In genomic region chr7:44790066-44790465, GRCm38 (mm10) we compare ENCODE assay signal across 21 mouse cellular contexts. TPM values are rescaled to one million over a fixed set of nuclear protein-coding genes. Genes with fewer than 3 reads are reported as not detected.
DNase-seq lines count a peak whose midpoint lies in the region; ATAC-seq lines count a peak whose summit lies in the region.
"Had no signal": no experiment of that assay in that cellular context is flagged by ENCODE, and none has a peak within 500 bp of the region (broad histone marks: within the 10 kb centered on the region; RNA-seq: fewer than 3 reads in every experiment).

No protein-coding gene starts in this region.

- H3K27ac ChIP-seq in heart, embryonic 11.5 days (ENCODE audit: low read depth, low read length) = no peak overlapping the region
- H3K27ac ChIP-seq: embryonic facial prominence, embryonic 15.5 days; forebrain, embryonic 10.5 days; gastrocnemius, adult 2 months; heart, embryonic 13.5 days; hindbrain, embryonic 10.5 days had no signal

- H3K9me3 ChIP-seq in heart, embryonic 11.5 days (replicated peaks; ENCODE audit: control insufficient read depth, low read length) = no peaks in the 10 kb centered on the region
- H3K9me3 ChIP-seq: embryonic facial prominence, embryonic 15.5 days had no signal

- no peak overlapping the region for H3K4me2 ChIP-seq in heart, embryonic 11.5 days
- H3K4me2 ChIP-seq: embryonic facial prominence, embryonic 15.5 days; heart, embryonic 13.5 days had no signal

- ATAC-seq in heart, embryonic 11.5 days (replicated peaks; ENCODE audit: insufficient number of reproducible peaks, low FRiP score, low TSS enrichment) = 0 out of 2 replicates have a peak, but pooled peaks have one; percentile 14
- ATAC-seq: forebrain, embryonic 14.5 days; hindbrain, embryonic 16.5 days; inflammation-experienced regulatory T-cells, adult 6 months had no signal

- H3K36me3 ChIP-seq in heart, embryonic 11.5 days (ENCODE audit: control insufficient read depth, insufficient read depth, low read length) = no peaks in the 10 kb centered on the region
- H3K36me3 ChIP-seq: embryonic facial prominence, embryonic 15.5 days; forebrain, embryonic 10.5 days; heart, embryonic 13.5 days; hindbrain, embryonic 10.5 days had no signal

- 56% methylated on average over 4 of the region's 4 CpGs for WGBS in heart, embryonic 11.5 days (ENCODE audit: insufficient replicate concordance)

- H3K4me3 ChIP-seq in heart, embryonic 11.5 days (ENCODE audit: low read depth, low read length) = no peak overlapping the region
- H3K4me3 ChIP-seq: embryonic facial prominence, embryonic 15.5 days; erythroblast, embryonic 14.5 days; forebrain, embryonic 10.5 days; gastrocnemius, adult 2 months; heart, embryonic 13.5 days; hindbrain, embryonic 10.5 days had no signal

- 0 out of 2 replicates have a peak, but pooled peaks cover 2% of the 10 kb centered on the region for H3K27me3 ChIP-seq in heart, embryonic 11.5 days (ENCODE audit: control insufficient read depth, insufficient read depth, low read length)
- H3K27me3 ChIP-seq: embryonic facial prominence, embryonic 15.5 days had no signal

- DNase-seq in heart, adult 18-20 months = no peak
- peak; percentile 3 for DNase-seq in kidney, postnatal 10 days
- DNase-seq in kidney, adult 9 months = no peak
- peak; percentile 41 for DNase-seq in testis, postnatal 10 days (ENCODE audit: low spot score)
- DNase-seq in testis, postnatal 14 days (ENCODE audit: low spot score) = no peak
- DNase-seq: adrenal gland, adult 2 months; adrenal gland, postnatal 25 days; cerebellum, adult 18-20 months; cerebellum, adult 9-11 months; cerebellum, postnatal 36 days; gastrocnemius, adult 2 months; gastrocnemius, postnatal 25 days had no signal

- no peaks in the 10 kb centered on the region for H3K4me1 ChIP-seq in heart, embryonic 11.5 days (ENCODE audit: control insufficient read depth, insufficient read depth, low read length)
- H3K4me1 ChIP-seq: embryonic facial prominence, embryonic 15.5 days; forebrain, embryonic 10.5 days; heart, embryonic 13.5 days had no signal

- H3K9ac ChIP-seq in heart, embryonic 11.5 days (ENCODE audit: low read depth, low read length) = no peak overlapping the region
- H3K9ac ChIP-seq: embryonic facial prominence, embryonic 15.5 days; heart, embryonic 13.5 days had no signal

RNA-seq across cellular contexts. Expression of gene Nup62, which starts 25.8 kb away (rescaled TPM):
- 49.0 and 57.5 TPM in 2 replicates for polyA plus RNA-seq in heart, embryonic 11.5 days (2014; fragmentation: Nextera tagmentation; extraction: Ambion mirVana)
- 10 to 100 TPM; 25.4 to 26.0 TPM for total RNA-seq in heart, adult 18-20 months (2021)

RNA-seq across cellular contexts. Expression of gene Il4i1, which starts 26.1 kb away (rescaled TPM):
- polyA plus RNA-seq in heart, embryonic 11.5 days (2014; fragmentation: Nextera tagmentation; extraction: Ambion mirVana) = 0.14 and 1.2 TPM in 2 replicates
- total RNA-seq in heart, adult 18-20 months (2021) = 1 to 10 TPM in 1 of 2 experiments, under 1 TPM in 1; 0.62 to 4.8 TPM

RNA-seq across cellular contexts. Expression of gene Atf5, which starts 26.4 kb away (rescaled TPM):
- polyA plus RNA-seq in heart, embryonic 11.5 days (2014; fragmentation: Nextera tagmentation; extraction: Ambion mirVana) = 1.6 and 1.9 TPM in 2 replicates
- total RNA-seq in heart, adult 18-20 months (2021) = 10 to 100 TPM; 60.2 to 62.7 TPM

RNA-seq across cellular contexts. Expression of gene Zfp473, which starts 39.2 kb away (rescaled TPM):
- 0.58 and 1.2 TPM in 2 replicates for polyA plus RNA-seq in heart, embryonic 11.5 days (2014; fragmentation: Nextera tagmentation; extraction: Ambion mirVana)
- not detected for total RNA-seq in heart, adult 18-20 months (2021)

RNA-seq across cellular contexts. Expression of gene Vrk3, which starts 41.9 kb away (rescaled TPM):
- polyA plus RNA-seq in heart, embryonic 11.5 days (2014; fragmentation: Nextera tagmentation; extraction: Ambion mirVana) = 30.6 and 34.1 TPM in 2 replicates
- total RNA-seq in heart, adult 18-20 months (2021) = 10 to 100 TPM; 23.9 to 30.9 TPM

Comparison
In these comparisons a context has a peak if more than half of its experiments do, and no peak if none do; other contexts are left out.
1. DNase-seq: peak in kidney, postnatal 10 days (single experiment) and testis, postnatal 10 days (single experiment); none in heart, adult 18-20 months (0 of 2), kidney, adult 9 months (single experiment) and testis, postnatal 14 days (single experiment).